In the genomic region with DNA sequence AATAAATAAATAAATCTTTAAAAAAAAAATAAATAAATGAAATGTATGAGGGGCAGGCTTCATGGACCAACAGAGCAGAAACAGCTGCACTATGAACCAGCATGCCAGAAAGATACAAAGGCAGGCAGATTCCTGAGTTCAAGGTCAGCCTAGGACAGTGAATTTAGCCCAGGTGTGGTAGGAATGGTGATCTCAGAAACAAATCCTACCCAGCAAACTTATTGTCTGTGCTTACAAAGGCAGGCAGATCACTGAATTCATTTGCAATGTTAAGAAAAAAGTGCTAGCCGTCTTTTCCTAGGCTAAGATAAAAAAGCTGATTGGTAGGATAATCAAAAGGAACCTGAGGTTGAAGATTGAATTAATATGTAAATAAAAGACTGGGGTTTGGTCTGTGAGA, we compare ENCODE assay signal across 23 mouse cellular contexts. TPM values are rescaled to one million over a fixed set of nuclear protein-coding genes. Genes with fewer than 3 reads are reported as not detected.
DNase-seq lines count a peak whose midpoint lies in the region; ATAC-seq lines count a peak whose summit lies in the region.
"Had no signal": no experiment of that assay in that cellular context is flagged by ENCODE, and none has a peak within 500 bp of the region (broad histone marks: within the 10 kb centered on the region; RNA-seq: fewer than 3 reads in every experiment).

No protein-coding gene starts in this region.

- H3K36me3 ChIP-seq in liver, embryonic 12.5 days, result peaks cover 97% of the 10 kb centered on the region

- no peak overlapping the region for H3K4me2 ChIP-seq in liver, embryonic 12.5 days
- H3K4me2 ChIP-seq: embryonic facial prominence, embryonic 12.5 days; forebrain, embryonic 13.5 days; forebrain, embryonic 15.5 days had no signal

- no peak for ATAC-seq in liver, embryonic 12.5 days
- ATAC-seq: activated CD4-positive, CD25-positive, alpha-beta regulatory T cell, adult 4 months; CD4-positive, CD25-positive, alpha-beta regulatory T cell, adult 4 months; forebrain, embryonic 13.5 days; forebrain, embryonic 15.5 days; forebrain, postnatal 0 days; Patski had no signal

- no peaks in the 10 kb centered on the region for H3K4me1 ChIP-seq in liver, embryonic 12.5 days
- H3K4me1 ChIP-seq: embryonic facial prominence, embryonic 10.5 days; embryonic facial prominence, embryonic 12.5 days; forebrain, embryonic 13.5 days; forebrain, embryonic 15.5 days had no signal

- H3K27me3 ChIP-seq in liver, embryonic 12.5 days (replicated peaks), result no peaks in the 10 kb centered on the region
- H3K27me3 ChIP-seq: CH12.LX; embryonic facial prominence, embryonic 12.5 days; forebrain, embryonic 13.5 days; forebrain, embryonic 15.5 days; Patski had no signal

- intact Hi-C loops in left cerebral cortex, postnatal 36 days (cut with DNase I), result no loop called here

- H3K27ac ChIP-seq in liver, embryonic 12.5 days, result no peak overlapping the region
- H3K27ac ChIP-seq: embryonic facial prominence, embryonic 10.5 days; embryonic facial prominence, embryonic 12.5 days; forebrain, embryonic 13.5 days; forebrain, embryonic 15.5 days had no signal

- WGBS in liver, embryonic 12.5 days (ENCODE audit: insufficient replicate concordance), result 76% methylated on average over 1 of the region's 1 CpGs

- peak; percentile 34 for DNase-seq in heart, adult 11 months
- no peak for DNase-seq in heart, postnatal 4 days
- DNase-seq in ES-CJ7 (ENCODE audit: low read depth, low spot score), result peak; percentile 19
- peak; percentile 56 for DNase-seq in R1 (ENCODE audit: low read depth, low spot score)
- DNase-seq in left cerebral cortex, postnatal 36 days (ENCODE audit: low spot score in 2 of 2), result no peak
- DNase-seq: adrenal gland, adult 8-10 months; adrenal gland, postnatal 14 days; adrenal gland, postnatal 36 days; B cell, adult 2 months; cerebellum, adult 11-12 months; cerebellum, adult 2 months; cerebellum, adult 9-10 months; forebrain, postnatal 0 days had no signal

- no peaks in the 10 kb centered on the region for H3K9me3 ChIP-seq in liver, embryonic 12.5 days (replicated peaks)
- H3K9me3 ChIP-seq: embryonic facial prominence, embryonic 10.5 days; embryonic facial prominence, embryonic 12.5 days; forebrain, embryonic 13.5 days; forebrain, embryonic 15.5 days; G1E had no signal

- H3K4me3 ChIP-seq in liver, embryonic 12.5 days, result no peak overlapping the region
- H3K4me3 ChIP-seq: embryonic facial prominence, embryonic 10.5 days; embryonic facial prominence, embryonic 12.5 days; forebrain, embryonic 13.5 days; forebrain, embryonic 15.5 days had no signal

- H3K9ac ChIP-seq in liver, embryonic 12.5 days, result no peak overlapping the region
- H3K9ac ChIP-seq: embryonic facial prominence, embryonic 12.5 days; forebrain, embryonic 13.5 days; forebrain, embryonic 15.5 days; forebrain, postnatal 0 days had no signal

RNA-seq across cellular contexts. Expression of gene Xpo6, which starts 54.1 kb away (rescaled TPM):
- 10 to 100 TPM; 48.9 to 50.3 TPM for total RNA-seq in heart, postnatal 4 days (2021)
- total RNA-seq in left cerebral cortex, postnatal 36 days (2021), result 10 to 100 TPM; 91.6 to 99.2 TPM
- 38.0 and 39.8 TPM in 2 replicates for polyA plus RNA-seq in liver, embryonic 12.5 days (2016; fragmentation: Nextera tagmentation; extraction: Ambion mirVana)

Comparison
In these comparisons a context has a peak if more than half of its experiments do, and no peak if none do; other contexts are left out.
1. DNase-seq: peak in heart, adult 11 months (single experiment), ES-CJ7 (single experiment) and R1 (single experiment); none in heart, postnatal 4 days (single experiment) and left cerebral cortex, postnatal 36 days (0 of 2).